Mouse (Mus musculus) erythroblast, embryonic 14.5 days (primary cell): ENCODE measurements around the gene Cfap100.

Experiments
- GATA1 ChIP-seq: IDR thresholded peaks from 2 replicates; pipeline ENCODE4 v1.6.1; 2012; ENCODE audit warnings: low read length, inconsistent platforms, mixed read lengths
- TAL1 ChIP-seq: IDR thresholded peaks from 3 replicates; pipeline ENCODE4 v1.6.1; 2012; ENCODE audit warnings: low read length, inconsistent platforms, mixed read lengths

GRCm38 (mm10) chr6:90446883-90447282 lies 18.3 kb upstream of the Cfap100 start:
- TF ChIP-seq GATA1 (no peak), TAL1 (no peak)
